Mouse (Mus musculus): ENCODE results near the gene Wfdc21. TPM values are rescaled to one million over a fixed set of nuclear protein-coding genes. Genes with fewer than 3 reads are reported as not detected.

Gene Wfdc21
- polyA plus RNA-seq, 1 experiment = not detected

DNA sequence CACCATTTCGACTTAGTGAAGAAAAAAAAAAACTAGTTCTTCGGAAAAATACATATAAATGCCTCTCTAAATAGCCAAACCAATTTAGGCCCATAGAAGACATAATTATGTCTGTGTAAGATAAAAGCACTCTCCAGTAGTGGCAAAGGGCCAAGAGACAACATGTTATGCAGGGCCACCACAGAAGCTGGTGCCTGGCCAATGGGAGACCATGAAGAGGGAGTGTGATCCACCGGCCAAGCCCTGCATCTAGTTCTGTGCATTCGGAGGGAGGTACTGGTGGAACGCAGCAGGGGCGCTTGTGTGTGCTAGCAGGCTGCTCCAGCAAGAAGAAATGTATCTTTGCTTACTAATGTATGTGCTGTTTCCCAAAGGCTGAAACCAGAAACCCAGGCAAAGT, 49.4 kb downstream of the Wfdc21 start:
- Histone ChIP-seq H3K27ac (ENCODE audit: insufficient read depth, low read length) (no peak overlapping the region), H3K4me3 (ENCODE audit: insufficient read depth, low read length) (no peak overlapping the region), H3K4me1 (ENCODE audit: control insufficient read depth, insufficient read depth, low read length) (no peaks in the 10 kb centered on the region)
- TF ChIP-seq POLR2A (IDR thresholded peaks at IDR 0.05; ENCODE audit: low read depth, low read length) (no peak), CTCF (IDR thresholded peaks at IDR 0.05; ENCODE audit: borderline replicate concordance, insufficient read depth, low read length) (no peak)

GRCm38 (mm10) chr11:83796980-83797608, 50.4 kb downstream of the Wfdc21 start:
- Histone ChIP-seq H3K27ac (ENCODE audit: insufficient read depth, low read length) (no peak overlapping the region), H3K4me3 (ENCODE audit: insufficient read depth, low read length) (no peak overlapping the region), H3K4me1 (ENCODE audit: control insufficient read depth, insufficient read depth, low read length) (no peaks in the 10 kb centered on the region)
- no peak for TF ChIP-seq CTCF (IDR thresholded peaks at IDR 0.05; ENCODE audit: borderline replicate concordance, insufficient read depth, low read length)

GRCm38 (mm10) chr11:83799871-83800430, 53.2 kb downstream of the Wfdc21 start:
- H3K27ac ChIP-seq (ENCODE audit: insufficient read depth, low read length) = no peak overlapping the region
- H3K4me3 ChIP-seq (ENCODE audit: insufficient read depth, low read length) = no peak overlapping the region
- TF ChIP-seq POLR2A (IDR thresholded peaks at IDR 0.05; ENCODE audit: low read depth, low read length) (no peak), CTCF (IDR thresholded peaks at IDR 0.05; ENCODE audit: borderline replicate concordance, insufficient read depth, low read length) (no peak)
- no peaks in the 10 kb centered on the region for H3K4me1 ChIP-seq (ENCODE audit: control insufficient read depth, insufficient read depth, low read length)

DNA sequence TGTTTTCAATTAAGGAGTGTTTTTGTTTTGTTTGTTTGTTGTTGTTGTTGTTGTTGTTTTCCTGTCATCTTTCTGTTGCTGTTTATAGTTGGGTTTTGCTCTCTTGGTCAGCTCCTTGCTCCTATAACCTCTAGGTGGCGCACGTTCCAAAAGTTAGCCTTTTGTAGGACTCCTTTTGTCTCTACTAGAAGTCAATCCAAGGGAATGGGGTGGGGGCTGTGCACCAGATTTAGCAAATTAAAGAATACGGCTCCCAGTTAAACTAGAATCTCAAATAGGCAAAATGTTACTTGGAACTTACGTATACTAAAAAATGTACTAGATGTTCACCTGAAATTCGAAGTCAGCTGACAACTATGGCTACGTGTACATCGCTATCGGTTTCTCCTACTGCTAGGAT, 55.4 kb downstream of the Wfdc21 start:
- Histone ChIP-seq H3K27ac (ENCODE audit: insufficient read depth, low read length) (no peak overlapping the region), H3K4me1 (ENCODE audit: control insufficient read depth, insufficient read depth, low read length) (no peaks in the 10 kb centered on the region), H3K4me3 (ENCODE audit: insufficient read depth, low read length) (no peak overlapping the region)
- TF ChIP-seq CTCF (IDR thresholded peaks at IDR 0.05; ENCODE audit: borderline replicate concordance, insufficient read depth, low read length) (no peak), POLR2A (IDR thresholded peaks at IDR 0.05; ENCODE audit: low read depth, low read length) (no peak)

Other genes with a start within 250 kb of the Wfdc21 start
- gene Heatr9, start 224.8 kb upstream of the Wfdc21 start, polyA plus RNA-seq (2011; ENCODE audit: insufficient read length, low read depth, missing spikeins) = not detected in 2 replicates
- 2.8 and 4.1 TPM in 2 replicates for gene Ccl5, start 216.4 kb upstream of the Wfdc21 start, polyA plus RNA-seq (2011; ENCODE audit: insufficient read length, low read depth, missing spikeins)
- gene Ccl9, start 168.3 kb upstream of the Wfdc21 start, polyA plus RNA-seq (2011; ENCODE audit: insufficient read length, low read depth, missing spikeins) = 1.1 and 3.4 TPM in 2 replicates
- 0.91 TPM in 1 of 2 replicates, not detected in the other for gene Ccl6, start 153.9 kb upstream of the Wfdc21 start, polyA plus RNA-seq (2011; ENCODE audit: insufficient read length, low read depth, missing spikeins)
- not detected in 2 replicates for gene Rpl9-ps1, start 101.3 kb upstream of the Wfdc21 start, polyA plus RNA-seq (2011; ENCODE audit: insufficient read length, low read depth, missing spikeins)
- gene Ccl3, start 97.6 kb upstream of the Wfdc21 start, polyA plus RNA-seq (2011; ENCODE audit: insufficient read length, low read depth, missing spikeins) = 0.68 TPM in 1 of 2 replicates, not detected in the other
- gene Ccl4, start 84.4 kb upstream of the Wfdc21 start, polyA plus RNA-seq (2011; ENCODE audit: insufficient read length, low read depth, missing spikeins) = 2.2 TPM in 1 of 2 replicates, not detected in the other
- not detected in 2 replicates for gene Wfdc17, start 42.9 kb upstream of the Wfdc21 start, polyA plus RNA-seq (2011; ENCODE audit: insufficient read length, low read depth, missing spikeins)
- gene Wfdc18, start 37.9 kb upstream of the Wfdc21 start, polyA plus RNA-seq (2011; ENCODE audit: insufficient read length, low read depth, missing spikeins) = not detected in 2 replicates
- 18.6 and 22.0 TPM in 2 replicates for gene Heatr6, start 6.8 kb downstream of the Wfdc21 start, polyA plus RNA-seq (2011; ENCODE audit: insufficient read length, low read depth, missing spikeins)
- gene Hnf1b, start 103.1 kb downstream of the Wfdc21 start, polyA plus RNA-seq (2011; ENCODE audit: insufficient read length, low read depth, missing spikeins) = not detected in 2 replicates
- gene Ddx52, start 195.1 kb downstream of the Wfdc21 start, polyA plus RNA-seq (2011; ENCODE audit: insufficient read length, low read depth, missing spikeins) = 30.8 and 31.0 TPM in 2 replicates
- gene Synrg, start 217.5 kb downstream of the Wfdc21 start, polyA plus RNA-seq (2011; ENCODE audit: insufficient read length, low read depth, missing spikeins) = 16.8 and 23.8 TPM in 2 replicates

Data from embryonic fibroblast, embryonic 13.5 days (primary cell).